Mouse (Mus musculus) left cerebral cortex, adult 18-20 months (tissue): Measurements from ENCODE around the gene Papln. TPM values are rescaled to one million over a fixed set of nuclear protein-coding genes. Genes with fewer than 3 reads are reported as not detected.

Experiments used
- DNase-seq, 2 experiments: peaks; one replicate each; pipeline ENCODE4 v3.0.0; 2021 to 2022; ENCODE audit warnings: low spot score in 2 of 2, mixed read lengths in 1 of 2
- total RNA-seq, 2 experiments: library from RNA; stranded (reverse); gene quantifications; 2 replicates each; pipeline ENCODE4 v1.2.3; 2021

Gene Papln
- total RNA-seq, 2 experiments from 2014 or later = 8.5 to 8.9 TPM

DNA sequence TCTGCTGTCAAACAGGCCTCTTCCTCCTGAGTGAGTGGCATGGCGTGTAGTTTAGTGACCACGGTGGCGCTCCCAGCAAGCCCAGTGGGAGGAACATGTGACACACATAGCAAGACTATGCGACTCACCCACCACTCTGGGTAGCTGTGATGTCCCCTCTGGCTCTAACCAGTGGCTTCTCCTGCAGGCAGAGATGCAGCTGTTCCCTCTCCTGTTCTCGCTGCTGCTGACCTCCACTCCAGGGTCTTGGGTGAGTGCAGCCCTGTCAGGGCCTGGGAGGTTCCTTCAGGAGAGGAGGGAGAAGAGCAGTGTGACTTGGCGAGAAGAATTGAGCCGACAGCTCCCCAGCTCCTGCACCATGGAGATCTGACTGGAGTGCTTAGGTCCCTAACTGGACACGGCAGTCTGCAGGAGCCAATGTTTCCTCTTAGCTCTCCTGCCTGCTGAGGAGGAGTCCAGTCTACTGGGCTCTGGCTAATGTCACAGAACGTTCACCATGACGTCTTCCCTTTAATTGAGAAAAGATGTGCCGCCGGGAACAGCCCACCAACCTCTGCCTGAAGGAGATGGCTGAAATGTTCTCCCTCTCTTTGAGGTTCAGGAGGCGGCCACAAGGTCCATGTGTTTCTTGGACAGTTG lies 2.6 kb downstream of the Papln start:
- DNase-seq = no peak

DNA sequence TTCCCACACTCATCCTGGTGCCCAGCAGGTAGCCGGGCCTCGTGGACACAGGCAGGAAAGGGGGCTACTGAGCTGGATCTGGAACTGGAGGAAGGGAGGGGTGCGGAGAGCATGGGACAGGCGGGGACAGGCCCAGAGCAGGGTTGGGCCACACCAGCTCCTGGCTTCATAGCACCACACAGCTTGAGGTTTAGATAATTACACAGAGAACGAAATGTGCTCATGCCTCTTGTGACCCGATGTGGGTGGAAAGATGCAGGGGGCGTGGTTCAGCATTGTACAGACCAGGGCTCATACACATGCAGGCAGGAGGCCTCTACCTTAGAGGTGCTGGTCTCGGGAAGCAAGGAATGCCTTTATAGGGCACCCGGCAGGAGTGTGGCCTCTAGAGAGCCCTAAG lies 4.4 kb downstream of the Papln start:
- DNase-seq = no peak

DNA sequence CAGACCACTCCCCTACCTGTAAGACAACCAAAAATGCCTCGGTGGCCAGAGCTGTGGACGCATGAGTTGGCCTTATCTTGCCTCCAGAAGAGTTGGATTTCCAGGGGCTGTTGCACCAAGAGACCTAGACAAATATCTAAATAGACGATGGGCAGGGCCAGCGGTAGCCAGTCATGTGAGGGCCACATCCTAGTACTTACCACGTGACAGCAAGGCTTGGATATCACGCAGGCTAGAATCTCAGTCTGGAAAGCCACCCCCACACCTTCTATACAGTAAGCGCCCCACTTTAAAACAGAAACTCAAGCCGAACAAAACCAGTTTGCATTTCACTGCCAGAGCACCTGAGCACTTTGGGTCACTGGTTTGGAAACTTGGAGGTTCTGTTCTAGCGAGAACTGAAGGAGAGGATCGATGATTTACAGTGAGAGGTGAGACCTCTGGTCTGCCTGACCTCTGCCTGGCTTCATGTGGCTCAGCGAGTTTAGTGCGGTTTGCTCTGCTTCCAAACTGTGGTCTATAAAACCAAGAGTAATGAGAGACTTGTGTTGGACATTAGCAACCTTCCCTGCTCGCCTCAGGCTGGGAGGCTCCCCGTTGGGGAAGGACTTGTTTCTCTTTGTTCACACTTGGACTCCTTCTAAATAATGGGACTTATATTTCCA lies 4.9 kb downstream of the Papln start:
- DNase-seq = no peak

DNA sequence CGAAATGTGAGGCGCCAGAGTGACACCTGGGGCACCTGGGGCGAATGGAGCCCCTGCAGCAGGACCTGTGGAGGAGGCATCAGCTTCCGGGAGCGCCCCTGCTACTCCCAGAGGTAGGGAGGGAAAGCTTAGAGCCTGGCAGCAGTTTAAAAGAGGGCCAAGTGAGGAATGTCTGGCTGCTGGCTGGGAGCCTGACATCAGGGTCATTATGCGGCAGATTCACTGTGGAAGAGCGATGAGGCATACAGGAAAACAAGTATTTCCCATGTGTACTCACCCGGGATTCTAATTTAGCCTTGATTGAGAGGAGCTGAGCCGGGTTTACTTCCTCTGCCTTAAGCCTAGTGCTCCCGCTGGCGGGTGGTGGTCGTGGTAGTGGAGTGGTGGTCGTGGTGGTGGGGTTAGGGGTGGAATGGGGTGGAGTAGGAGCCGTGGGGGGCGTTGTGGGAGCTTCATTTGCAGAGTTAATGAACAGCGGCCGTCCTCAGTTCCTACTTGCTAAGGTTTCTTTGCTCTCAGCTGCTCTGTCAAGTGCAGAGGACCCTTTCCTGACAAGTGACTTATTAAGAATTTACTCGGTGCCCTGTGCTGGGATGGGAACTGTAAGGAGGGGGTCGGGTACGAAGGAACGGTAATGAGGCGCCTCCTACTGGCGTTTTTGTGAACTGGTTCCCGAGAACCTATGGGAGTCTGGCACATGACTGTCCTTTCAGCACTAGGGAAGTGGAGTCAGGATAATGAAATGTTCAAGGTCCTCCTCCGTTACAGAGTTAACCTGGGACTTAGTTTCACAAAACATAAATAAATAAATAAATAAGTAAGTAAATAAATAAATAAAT lies 7.2 kb downstream of the Papln start:
- DNase-seq = peak in 1 of 2 experiments; percentile 48

DNA sequence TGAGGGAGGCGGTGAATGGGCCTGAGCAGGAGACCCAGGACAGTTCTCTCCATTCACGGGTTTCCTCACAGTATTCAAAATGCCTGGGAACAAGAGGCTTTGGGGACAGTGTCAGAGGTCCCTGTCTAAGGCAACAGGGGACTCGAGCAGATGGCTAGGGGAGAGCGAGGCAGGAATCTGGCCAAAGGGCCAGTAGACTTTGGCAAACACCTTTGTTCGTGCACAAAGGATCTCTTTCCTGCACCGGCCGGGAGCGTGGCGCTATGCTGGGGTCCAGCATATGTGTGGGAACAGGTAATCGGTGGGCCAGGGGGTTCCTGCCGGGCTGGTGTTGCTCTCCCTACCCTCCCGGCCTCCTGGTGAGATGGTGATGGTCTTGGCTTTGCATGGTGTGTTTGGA lies 12.2 kb downstream of the Papln start:
- no peak for DNase-seq

DNA sequence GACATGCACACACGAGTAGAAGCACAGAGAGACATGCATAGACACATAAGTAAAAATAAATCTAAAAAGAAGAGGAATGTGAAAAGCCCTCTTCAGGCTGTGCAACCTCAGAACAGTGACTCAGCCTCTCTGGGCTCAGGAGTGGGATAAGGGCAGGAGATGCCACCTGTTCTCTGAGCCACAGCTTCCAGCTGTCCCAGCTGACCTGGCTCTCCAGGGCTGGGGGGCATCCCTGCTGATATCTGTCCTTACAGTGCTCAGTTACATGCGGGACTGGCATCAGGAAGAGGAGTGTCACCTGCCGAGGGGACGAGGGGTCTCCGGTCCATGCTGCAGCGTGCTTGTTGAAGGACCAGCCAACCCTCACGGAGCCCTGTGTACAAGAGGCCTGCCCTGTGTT lies 13.3 kb downstream of the Papln start:
- DNase-seq = no peak

DNA sequence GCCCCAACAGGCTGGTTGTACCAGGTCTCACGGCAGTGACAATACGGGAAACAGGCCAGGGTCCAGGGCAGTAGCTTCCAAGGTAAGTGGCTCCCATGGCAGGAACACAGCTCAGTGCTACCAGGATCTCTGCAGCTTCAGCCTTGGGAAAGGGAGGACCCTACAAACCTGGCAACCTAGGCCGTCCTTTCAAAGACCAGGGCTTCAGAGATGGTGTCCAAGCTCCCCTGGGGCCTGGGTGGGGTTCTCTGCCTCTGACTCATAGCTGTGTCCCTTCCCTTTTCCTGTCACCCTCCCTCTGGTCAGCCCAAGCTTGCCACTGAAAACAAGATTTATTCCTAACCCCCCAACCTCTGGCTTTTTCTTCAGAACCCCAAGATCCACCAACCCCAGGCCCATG lies 16.7 kb downstream of the Papln start:
- DNase-seq = no peak

DNA sequence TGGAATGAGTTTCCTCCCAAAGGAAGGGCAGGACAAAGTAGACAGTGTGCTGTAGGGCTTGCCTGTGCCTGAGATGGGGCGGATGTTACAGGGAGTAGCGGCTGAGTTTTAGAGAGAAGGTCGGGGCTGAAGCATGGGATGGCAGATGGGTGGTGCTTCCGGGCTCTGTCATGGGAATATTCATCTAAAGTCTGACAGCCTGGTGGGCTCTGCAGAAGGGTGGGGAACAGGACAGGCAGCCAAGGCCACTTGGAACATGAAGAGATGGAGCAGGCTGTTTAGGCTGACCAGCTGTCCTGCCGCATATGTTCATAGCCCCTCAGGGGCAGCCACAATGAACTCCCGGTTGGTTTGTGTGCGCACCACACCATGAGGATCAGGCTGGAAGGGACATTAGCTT lies 17.8 kb downstream of the Papln start:
- no peak for DNase-seq

DNA sequence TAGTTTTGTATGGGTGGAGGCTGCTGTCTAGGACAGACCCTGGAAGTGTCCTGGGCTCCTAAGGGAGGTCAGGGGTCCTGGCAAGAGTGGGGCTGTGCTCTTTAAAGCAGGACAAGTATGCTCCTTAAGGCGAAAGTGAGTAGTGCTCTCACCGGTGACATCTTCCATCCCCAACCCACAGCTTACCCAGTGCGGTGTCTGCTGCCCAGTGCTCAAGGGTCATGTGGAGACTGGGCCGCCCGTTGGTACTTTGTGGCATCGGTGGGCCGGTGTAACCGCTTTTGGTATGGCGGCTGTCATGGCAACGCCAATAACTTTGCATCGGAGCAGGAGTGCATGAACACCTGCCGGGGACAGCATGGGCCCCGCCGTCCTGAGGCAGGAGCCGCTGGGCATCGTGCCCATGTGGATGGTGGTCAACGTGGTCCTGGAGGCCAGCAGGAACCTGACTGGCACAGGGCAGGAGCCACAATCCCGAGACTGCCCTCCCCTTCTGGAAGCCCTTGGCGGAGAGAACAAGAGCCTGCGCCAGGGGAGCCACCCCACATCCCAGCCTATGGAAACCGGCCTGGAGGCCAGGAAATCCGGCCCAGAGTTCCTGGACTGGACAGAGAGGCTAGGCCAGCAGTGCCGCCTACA lies 18.3 kb downstream of the Papln start:
- DNase-seq = no peak

DNA sequence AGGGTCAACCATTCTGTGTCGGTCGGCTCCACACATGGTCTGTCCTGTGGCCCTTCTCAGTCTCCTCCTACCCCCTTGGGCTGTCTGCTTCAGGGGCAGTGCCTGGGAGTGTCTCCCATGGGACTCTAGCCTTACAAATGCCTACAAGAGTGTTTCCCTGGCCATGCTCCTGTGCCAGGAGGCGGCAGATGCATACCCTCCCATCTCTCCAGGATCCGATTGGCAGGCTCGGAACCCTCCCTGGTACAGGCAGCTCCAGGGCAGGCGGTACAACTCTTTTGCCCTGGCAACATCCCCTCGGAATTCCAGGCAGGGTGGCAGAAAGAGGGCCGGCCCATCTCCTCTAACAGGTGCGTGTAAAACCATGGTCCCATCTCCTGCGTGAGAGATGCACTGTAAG lies 19.2 kb downstream of the Papln start:
- no peak for DNase-seq

DNA sequence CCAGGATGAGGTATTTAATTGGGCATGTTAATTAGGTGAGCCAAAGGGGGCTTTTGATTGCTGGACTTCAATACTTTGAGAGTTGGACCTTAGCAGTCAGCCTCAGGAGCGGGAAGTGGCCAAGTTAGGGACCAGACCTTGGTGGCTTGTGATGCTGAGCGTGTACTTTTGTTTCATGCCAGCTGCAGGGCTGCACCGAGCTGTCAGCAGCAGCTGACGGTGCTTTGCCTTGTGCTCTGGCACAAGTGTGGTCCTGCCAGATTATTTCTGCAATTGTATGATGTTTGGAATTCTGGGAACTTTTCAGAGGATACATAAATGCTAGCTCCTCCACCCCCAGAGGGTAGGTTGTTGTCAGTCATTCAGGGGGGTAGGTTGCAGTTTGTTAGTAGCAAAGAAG lies 21.9 kb downstream of the Papln start:
- DNase-seq = no peak

DNA sequence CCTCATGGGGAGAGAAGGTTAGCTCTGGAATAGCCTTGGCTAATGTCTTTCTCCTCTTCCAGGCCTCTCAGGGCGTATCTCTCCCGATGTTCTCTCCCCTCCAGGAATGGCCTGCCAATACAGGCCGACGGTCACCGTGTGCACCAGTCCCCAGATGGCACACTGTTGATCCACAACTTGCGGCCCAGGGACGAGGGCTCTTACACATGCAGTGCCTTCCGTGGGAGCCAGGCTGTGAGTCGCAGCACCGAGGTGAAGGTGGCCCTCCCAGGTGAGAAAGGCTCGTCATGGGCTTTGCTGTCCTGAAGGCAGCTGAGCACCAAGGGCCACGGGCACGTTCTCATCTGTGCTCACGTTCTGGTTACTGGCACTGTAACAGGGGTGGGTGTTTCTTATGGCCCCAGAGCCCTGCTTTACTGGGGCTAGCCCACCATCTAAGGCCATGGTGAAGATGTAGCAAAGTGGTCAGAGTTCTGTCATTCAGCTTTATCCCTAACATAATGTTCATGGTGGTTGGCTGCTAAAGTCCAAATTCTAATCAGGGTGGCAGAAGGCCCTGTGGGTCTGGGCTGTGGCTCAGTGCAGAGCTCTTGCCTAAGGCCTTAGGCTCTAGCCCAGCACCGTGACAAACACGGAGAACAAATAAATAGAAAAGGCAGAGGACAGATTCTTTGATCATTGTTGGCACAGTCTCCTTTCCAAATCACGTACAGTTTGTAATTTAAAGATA lies 25.8 kb downstream of the Papln start:
- no peak for DNase-seq

DNA sequence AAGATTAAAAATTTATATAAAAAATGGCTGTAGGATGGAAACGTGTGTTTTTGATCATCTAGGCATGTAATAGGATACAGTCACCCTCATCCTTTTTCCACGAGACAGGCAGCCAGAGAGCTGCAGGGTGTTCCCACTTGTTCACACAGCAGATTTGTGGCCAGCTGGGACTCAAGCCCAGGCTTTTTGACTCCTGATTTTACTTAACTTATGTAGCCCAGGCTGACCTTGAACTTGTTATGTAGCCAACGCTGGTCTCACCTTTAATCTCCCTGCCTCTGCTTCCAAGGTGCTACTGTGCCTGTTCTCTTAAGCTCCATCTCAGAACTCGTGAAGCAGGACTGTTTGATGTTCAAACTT lies 26.3 kb downstream of the Papln start:
- DNase-seq = no peak

DNA sequence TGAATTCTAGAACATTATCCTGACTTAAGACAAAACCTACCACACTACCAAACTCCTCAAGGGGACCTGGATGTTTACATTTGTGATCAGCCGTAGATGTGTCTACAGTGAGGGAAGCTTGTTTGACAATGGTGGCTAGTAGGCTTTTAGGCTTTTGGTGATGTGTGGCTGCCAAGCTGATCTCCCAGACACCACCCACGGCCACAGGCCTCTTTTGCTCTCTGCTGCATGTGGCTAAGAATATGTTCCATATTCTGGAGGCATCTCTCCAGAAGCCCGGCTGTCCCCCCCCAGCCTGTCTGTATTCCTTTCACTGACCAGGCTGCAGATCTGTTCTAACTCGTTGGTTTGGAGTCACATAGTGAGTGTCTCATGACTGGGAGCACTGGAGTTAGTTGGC lies 27.3 kb downstream of the Papln start:
- DNase-seq = no peak

DNA sequence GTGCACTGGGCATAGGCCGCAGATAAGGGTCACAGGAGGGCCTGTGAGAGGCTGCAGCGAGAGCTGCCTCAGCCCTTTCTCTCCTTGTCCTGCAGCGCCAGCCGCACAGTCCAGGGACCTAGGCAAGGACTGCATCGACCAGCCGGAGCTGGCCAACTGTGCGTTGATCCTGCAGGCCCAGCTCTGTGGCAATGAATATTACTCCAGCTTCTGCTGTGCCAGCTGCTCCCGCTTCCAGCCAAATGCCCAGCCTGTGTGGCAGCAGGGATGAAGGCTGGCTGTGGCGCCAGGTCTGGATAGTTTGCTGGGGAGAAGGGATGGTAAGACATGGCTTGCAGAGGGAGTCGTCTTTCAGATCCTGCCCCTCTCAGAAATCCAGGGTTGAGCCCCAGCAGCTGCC lies 28.3 kb downstream of the Papln start:
- DNase-seq = no peak

DNA sequence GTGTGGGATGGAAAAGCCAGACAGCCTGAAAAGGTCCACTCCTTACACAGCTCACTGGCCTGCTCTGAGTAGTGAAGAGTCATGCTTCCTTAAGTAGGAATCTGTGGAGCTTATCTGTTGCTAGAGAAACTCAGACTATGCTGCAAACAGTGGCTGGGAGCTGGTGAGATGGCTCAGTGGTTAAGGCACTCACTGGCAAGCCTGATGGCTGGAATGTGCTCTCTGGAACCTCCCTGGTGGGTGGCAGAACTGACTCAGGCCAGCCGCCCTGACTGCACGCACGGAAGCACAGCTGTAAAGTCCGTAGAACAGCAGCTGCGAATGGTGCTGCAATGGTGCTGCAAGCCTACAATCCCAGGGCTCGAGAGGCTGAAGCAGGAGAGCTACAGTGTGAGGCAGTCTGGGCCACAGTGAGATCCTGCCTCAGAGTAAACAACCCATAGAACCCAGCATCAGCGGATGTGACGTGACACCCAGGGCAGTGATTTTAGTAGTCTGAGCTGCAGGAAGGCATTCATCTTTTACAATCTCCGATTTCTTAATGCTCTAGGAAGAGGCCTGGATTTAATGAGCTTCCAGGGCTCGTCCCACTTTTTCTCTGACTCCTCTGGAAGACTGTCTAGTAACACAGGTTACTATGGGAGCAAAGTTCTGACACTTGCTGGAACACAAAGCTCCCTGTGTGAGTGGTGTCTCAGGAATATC lies 29.4 kb downstream of the Papln start:
- DNase-seq = no peak

DNA sequence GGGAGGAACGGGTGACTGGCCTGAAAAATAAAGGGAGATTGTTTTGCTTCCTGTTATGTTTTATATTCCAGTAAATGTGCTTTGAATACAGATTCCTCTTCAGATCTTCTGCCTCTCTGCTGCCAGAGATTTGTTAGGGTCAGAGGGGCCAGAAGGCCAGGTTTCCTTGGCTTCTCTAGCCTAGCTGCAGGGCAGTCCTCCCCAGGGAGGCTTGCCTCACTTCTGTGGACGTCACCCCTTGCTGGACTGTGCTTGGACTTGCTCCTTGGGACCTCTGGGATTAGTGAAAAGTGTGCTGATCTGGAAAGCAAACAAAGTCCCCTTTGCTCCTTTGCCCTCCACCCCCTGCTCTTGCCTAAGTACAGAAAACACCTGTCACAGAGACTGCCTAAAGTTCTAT lies 31.6 kb downstream of the Papln start:
- no peak for DNase-seq

DNA sequence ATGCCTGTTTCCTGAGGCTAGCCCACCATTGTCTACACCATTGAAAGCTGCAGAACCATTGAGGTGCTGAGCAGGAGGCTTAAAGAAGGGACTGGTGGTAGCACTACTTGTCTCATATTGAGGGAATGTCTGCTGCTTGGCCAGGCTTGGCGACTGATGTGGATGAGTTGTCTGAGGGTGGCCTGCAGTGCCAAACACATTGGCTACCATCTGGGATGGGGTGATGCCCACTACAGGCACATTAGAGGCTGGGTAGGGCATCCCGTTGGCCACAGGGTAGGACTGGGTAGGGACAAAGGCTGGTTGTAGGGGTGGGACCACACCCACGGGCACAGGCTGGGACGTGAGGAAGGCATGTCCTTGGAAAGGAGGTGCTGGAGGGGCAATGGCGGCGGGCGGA lies 32.2 kb downstream of the Papln start:
- DNase-seq = no peak

DNA sequence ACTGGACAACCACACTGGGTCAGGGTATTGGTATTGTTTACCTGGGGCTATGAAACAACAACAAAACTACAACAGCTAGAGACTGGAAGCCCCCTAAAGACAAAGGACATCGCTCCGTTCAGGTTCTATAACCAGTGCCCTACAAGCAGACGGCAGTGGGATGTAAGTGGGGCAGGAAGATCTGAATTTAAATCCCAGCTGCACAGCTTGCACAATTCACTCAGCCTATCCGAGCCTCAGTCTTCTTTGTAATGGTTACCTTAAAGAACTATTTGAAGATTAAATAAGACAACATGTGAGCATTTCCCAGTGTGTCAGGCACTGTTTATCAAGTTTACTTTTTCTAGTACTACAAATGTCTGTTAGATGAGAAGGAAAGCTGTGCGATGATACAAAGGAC lies 34.9 kb downstream of the Papln start:
- DNase-seq = no peak

DNA sequence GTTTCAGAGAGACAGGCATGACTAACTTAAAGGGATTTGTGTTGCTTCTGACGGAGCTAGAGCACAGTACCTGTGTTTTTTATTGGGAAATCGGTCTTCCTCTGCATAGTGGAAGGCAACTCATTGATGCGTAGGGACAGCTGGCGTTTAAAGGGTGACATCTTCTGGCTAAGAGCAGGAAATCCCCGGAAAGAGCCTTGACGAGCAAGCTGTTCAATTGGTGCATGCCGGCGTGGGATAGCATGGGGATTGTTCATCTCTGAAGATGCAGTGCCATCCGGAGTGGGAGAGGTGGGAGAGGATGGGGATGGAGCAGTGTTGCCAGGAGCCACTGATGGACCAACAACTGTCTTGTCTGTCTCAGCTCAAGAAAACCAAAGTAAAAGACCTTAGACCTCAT lies 37.5 kb downstream of the Papln start:
- DNase-seq = peak; percentile 46 to 58

DNA sequence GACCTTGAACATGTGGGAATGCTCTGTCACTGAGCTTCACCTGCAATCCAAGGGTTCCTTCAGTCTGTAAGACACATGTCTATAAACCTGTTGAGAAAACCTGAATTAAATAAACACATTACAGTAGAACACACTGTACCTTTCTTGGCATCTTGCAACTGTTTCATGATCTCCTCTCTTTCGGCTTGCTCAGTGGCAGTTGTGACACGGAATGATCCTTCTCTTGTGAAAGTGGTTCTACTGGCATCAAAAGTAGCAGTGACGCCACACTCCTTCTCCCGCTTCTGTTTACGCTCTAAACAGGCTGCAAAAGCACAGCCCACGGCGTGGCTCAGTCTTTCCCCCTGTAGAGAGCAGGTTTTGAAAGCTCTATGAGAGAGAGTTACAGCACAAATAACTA lies 40.2 kb downstream of the Papln start:
- DNase-seq = no peak
